Mouse (Mus musculus) layer of hippocampus, adult 9-11 months (tissue): ENCODE data around the gene Rab3a.
A peak's percentile ranks its signal among the peaks of the same experiment; 100 is the strongest.

ENCODE experiments used
- DNase-seq: peaks from one replicate; pipeline ENCODE4 v3.0.0; 2022

The Rab3a gene

GRCm38 (mm10) chr8:70754043-70754870 lies at the start of gene Rab3a:
Gene Rab3a, plus strand, starts transcription at chr8:70754679.
- DNase-seq, result peak; percentile 99

DNA sequence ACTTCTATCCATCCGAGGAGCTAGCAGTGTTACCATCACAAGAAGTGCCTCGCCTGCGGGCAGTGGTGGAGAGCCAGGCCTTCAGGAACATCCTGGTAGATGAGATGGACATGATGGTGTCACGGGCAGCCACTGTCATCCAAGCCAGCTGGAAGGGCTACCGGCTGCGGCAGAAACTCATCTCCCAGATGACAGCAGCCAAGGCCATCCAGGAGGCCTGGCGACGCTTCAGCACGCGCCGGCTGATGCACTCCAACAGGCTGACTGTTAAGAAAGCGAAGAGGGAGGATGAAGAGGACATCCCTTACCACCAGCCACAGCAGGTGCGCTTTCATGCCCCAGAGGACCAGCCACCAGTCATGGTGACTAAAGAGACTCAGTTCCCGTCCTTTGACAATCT lies 46.2 kb upstream of the Rab3a start:
- DNase-seq, result no peak

GRCm38 (mm10) chr8:70709794-70710193 lies 44.7 kb upstream of the Rab3a start:
- no peak for DNase-seq

DNA sequence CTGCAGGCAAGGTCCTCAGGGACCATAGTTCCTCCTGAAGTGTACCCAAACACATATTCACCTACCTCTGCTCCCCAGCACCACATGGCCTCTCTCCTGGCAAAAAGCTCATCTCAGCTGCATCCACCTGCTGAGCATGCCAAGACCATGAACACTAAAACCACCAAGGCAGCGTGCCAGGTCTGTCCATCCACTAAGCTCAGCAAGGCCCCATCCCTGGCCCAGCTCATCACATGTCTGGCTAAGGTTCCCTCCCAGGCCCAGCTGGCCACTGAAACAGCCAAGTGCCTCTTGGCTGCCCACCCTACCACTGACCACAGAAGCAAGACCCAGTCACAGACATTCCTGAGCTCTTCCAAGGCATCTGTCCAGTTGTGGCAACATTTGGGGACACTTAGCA lies 44.2 kb upstream of the Rab3a start:
- DNase-seq, result no peak

DNA sequence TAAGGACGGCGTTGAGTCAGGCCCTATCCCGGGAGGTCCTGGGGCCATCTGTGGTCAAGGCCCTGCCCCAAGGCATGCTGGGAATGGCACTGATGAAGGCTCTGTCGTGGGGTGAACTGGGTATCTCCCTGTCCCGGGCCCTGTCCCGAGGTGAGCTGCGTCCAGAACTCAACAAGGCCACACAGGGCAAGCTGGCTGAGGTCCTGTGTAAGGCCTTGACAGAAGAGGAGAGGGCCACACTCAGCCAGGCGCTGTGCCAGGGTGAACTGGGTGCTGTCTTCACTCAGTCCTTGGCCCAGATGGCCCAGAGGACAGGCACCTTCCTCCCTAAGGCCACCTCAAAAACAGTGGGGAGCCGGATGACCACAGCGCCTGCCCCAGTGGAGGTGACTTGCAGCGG lies 43.4 kb upstream of the Rab3a start:
- no peak for DNase-seq

DNA sequence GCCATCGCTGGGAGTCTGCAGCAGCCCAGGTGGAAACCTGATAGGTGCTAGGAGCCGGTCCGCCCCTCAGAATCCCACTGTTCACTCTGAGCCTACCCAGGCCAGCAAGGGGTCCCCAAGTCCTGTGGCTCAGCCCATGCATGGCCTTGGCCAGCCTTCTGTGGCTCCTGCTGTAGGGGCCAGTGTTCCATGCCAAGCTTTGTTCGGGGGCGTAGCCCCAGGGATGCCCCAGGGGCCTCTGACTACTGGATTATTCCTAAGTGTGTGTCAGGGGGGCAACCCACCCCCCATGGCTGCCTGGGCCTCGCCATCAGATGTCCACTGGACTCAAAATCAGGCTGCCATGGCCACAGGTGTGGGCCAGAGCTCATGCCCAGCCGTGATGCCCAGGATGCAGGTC lies 40.5 kb upstream of the Rab3a start:
- no peak for DNase-seq

DNA sequence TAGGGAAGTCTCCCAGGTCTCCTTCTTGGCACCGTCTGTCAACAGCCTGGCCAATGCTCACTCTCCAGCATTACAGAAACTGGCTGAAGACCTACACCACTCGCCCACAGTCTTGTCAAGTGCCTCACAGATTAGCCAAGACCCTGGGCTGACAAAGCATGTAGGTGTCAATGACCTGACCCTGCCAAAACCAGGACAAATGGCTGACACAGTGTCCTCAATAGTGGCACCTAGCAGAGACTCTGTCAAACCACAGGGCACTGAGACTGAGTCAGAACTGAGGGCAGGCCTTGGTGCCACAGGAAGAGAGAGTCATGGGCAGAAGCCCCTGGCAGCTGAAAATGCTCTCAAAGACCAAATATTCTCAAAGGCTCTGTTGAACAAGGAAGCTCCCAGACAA lies 39.4 kb upstream of the Rab3a start:
- no peak for DNase-seq

DNA sequence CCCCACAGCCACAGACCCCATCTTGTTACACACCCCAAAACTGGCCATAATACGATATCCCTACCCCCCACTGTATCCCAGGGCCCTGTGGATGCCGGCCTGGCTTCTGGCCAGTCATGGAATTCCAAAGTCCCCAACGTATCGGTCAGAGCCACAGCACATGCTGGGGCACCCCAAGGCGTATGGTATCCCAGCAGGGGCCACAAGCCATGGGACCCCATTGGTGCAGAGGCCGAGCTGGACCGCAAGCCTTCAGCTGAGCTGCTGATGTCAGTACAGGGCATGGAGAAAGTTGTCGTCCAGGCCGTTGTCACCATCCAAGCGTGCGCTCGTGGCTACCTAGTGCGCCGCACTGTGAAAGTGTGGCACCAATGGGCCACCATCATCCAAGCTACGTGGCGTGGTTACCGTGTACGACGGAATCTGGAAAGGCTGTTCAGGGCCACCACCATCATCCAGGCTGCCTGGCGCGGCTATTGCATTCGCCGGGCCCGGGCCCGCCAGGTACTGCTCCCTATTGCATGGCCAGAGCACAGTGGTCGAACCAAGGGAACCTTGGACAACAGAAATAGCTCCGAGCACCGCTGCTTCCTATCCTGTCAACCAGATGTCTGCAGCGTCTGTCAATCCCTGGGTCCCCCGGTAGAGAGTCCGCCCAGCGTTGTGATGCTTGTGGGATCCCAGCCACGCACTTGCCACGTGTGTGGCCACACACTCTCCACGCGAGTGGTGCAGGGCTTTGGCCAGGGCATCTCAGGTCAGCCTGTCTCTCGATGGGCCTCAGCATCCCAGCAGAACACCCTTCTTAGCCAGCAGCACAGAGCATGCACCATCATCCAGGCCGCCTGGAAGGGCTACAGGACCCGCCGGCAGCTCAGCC lies 37.7 kb upstream of the Rab3a start:
- no peak for DNase-seq

- DNase-seq, result no peak
These were observed 36.2 kb upstream of the Rab3a start, which contains the start of gene Gm3336 for GRCm38 (mm10) chr8:70718297-70718696. Gene Gm3336, plus strand, starts transcription at chr8:70718543.

GRCm38 (mm10) chr8:70719796-70720270 lies 34.6 kb upstream of the Rab3a start:
- DNase-seq, result no peak

- no peak for DNase-seq
These were observed 33.7 kb upstream of the Rab3a start for GRCm38 (mm10) chr8:70720739-70721138.

DNA sequence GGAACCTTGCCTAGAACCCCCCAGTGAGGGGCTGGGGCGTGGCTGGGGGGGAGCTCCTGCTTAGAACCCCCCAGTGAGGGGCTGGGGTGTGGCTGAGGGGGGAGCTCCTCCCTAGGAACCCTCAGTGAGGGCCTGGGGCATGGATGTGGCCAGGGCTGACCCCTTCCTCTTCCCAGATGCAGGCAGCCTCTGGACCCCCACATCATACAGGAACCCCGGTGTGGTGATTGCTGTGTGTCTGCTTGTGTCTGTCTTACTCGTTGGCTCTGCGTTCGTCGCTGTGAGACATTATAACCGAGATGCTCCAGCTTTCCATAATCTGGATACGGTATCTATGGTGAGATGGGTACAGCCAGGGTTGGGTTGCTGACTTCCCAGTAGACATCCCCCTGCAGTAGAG lies 32.9 kb upstream of the Rab3a start:
- DNase-seq, result no peak

DNA sequence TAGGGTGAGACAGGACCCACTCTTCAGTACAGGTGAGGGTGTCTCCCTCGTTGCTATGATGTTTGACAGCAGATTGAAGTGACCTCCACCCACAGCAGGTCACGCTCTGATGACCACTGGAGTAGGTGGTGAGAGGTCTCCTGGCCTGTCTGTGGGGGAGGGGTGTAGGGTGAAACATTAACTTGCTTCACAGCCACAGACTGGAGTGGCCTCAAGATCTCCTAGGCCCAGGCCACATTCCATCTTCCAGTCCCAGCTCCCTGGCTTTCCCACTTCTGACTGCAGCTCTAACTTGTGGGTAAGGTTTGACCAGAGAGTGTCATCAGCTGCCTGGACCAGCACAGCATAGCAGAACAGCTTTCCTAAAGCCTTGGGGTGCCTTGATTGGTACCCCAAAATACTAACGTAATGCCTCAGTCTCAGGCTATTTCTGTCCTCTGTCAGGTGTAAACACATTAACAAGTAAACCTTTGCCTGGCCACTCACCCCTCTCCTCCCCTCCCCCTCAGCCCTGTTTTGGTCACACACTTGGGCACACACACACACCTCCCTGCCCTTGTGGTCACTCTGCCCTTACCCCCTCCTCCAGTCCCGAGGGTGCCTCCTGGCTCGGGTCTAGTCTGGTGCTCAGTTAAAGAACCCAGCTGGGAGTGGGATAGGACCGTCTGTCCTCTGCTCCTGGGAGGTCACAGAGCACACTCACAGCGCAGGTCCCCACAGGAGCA lies 30.8 kb upstream of the Rab3a start, which contains the start of gene Pde4c:
Gene Pde4c (plus strand): TSS at position 235 of the 725 bp plus-strand sequence.
- no peak for DNase-seq

DNA sequence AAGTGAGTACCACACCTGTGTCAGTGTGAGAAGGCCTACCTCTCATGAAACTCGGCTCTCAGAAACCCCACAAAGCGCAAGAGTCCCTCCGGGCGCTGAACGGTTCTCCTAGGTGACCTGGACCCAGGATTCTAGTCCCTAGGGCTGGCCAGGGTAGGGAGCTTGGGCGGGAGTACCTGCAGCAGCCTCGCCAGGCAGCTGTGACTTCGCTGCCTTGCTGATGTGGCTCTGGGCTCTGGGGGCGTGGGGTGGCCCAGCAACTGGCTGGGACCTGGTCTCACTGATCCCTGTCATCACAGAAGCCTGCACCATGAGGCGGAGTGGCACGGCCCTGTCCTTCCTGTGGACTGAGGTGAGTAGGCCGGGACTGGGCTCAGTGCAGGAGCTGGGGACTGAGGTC lies 30.3 kb upstream of the Rab3a start:
- no peak for DNase-seq

GRCm38 (mm10) chr8:70725792-70726447 lies 28.6 kb upstream of the Rab3a start:
- no peak for DNase-seq

GRCm38 (mm10) chr8:70726721-70727120 lies 27.8 kb upstream of the Rab3a start:
- DNase-seq, result no peak

- no peak for DNase-seq
These were observed 24.5 kb upstream of the Rab3a start for GRCm38 (mm10) chr8:70729808-70730475.

- DNase-seq, result no peak
These were observed 23.5 kb upstream of the Rab3a start for GRCm38 (mm10) chr8:70730956-70731355.

DNA sequence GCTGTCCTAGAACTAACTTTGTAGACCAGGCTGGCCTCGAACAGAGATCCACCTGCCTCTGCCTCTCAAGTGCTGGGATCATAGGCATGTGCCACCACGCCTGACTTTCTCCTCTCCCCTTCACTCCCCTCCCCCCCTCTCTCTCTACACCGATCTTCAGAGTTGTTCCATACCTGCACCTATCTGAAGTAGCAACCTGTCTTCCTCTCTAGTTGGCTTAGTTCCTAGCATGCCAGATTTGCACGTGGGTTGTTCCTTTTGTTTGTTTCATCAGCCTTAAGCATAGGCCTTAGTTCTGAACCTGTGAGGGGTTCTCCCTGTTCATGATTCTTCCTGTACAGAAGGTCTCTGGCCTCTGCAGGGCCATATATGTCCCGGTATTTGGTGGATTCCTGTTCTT lies 16.8 kb upstream of the Rab3a start:
- DNase-seq, result no peak

GRCm38 (mm10) chr8:70738211-70738610 lies 16.3 kb upstream of the Rab3a start:
- DNase-seq, result no peak

- no peak for DNase-seq
These were observed 12.8 kb upstream of the Rab3a start for GRCm38 (mm10) chr8:70741661-70742060.

GRCm38 (mm10) chr8:70742176-70742575 lies 12.3 kb upstream of the Rab3a start:
- DNase-seq, result no peak
